Mouse (Mus musculus): ENCODE results near the gene Art1.

Gene Art1

GRCm38 (mm10) chr7:102101487-102101886, at the start of gene Art1:
TSS of gene Art1 (plus strand) at chr7:102101743.
- DNase-seq (ENCODE audit: low read depth, low spot score): no peak

GRCm38 (mm10) chr7:102061353-102061752, 40.2 kb upstream of the Art1 start:
- no peak for DNase-seq (ENCODE audit: low read depth, low spot score)

GRCm38 (mm10) chr7:102062203-102062602, 39.3 kb upstream of the Art1 start:
- no peak for DNase-seq (ENCODE audit: low read depth, low spot score)

GRCm38 (mm10) chr7:102063891-102064290, 37.7 kb upstream of the Art1 start:
- DNase-seq (ENCODE audit: low read depth, low spot score): no peak

GRCm38 (mm10) chr7:102064655-102065045, 36.9 kb upstream of the Art1 start:
- no peak for DNase-seq (ENCODE audit: low read depth, low spot score)

GRCm38 (mm10) chr7:102065046-102065891, 36.3 kb upstream of the Art1 start, which contains the start of the genes Rnf121, Xndc1 and Xntrpc:
TSS of gene Rnf121 (minus strand) at chr7:102065469.
TSS of gene Xndc1 (plus strand) at chr7:102065511.
TSS of gene Xntrpc (plus strand) at chr7:102065713.
- DNase-seq (ENCODE audit: low read depth, low spot score): peak; percentile 98

- no peak for DNase-seq (ENCODE audit: low read depth, low spot score)
Measured at GRCm38 (mm10) chr7:102066363-102066762, 35.2 kb upstream of the Art1 start.

GRCm38 (mm10) chr7:102076714-102077296, 24.7 kb upstream of the Art1 start:
- peak; percentile 46 for DNase-seq (ENCODE audit: low read depth, low spot score)

- DNase-seq (ENCODE audit: low read depth, low spot score): peak; percentile 62
Measured at GRCm38 (mm10) chr7:102078517-102078916, 23.0 kb upstream of the Art1 start.

- DNase-seq (ENCODE audit: low read depth, low spot score): no peak
Measured at GRCm38 (mm10) chr7:102080311-102080710, 21.2 kb upstream of the Art1 start.

- no peak for DNase-seq (ENCODE audit: low read depth, low spot score)
Measured at GRCm38 (mm10) chr7:102081784-102082183, 19.8 kb upstream of the Art1 start.

- no peak for DNase-seq (ENCODE audit: low read depth, low spot score)
Measured at GRCm38 (mm10) chr7:102082816-102083215, 18.7 kb upstream of the Art1 start, which contains the start of gene Trpc2. TSS of gene Trpc2 (plus strand) at chr7:102083116.

GRCm38 (mm10) chr7:102084041-102084696, 17.4 kb upstream of the Art1 start:
- no peak for DNase-seq (ENCODE audit: low read depth, low spot score)

- DNase-seq (ENCODE audit: low read depth, low spot score): peak; percentile 39
Measured at GRCm38 (mm10) chr7:102087336-102087735, 14.2 kb upstream of the Art1 start.

GRCm38 (mm10) chr7:102099760-102100661, 1.5 kb upstream of the Art1 start:
- peak; percentile 16 for DNase-seq (ENCODE audit: low read depth, low spot score)

GRCm38 (mm10) chr7:102100868-102101267, 675 bp upstream of the Art1 start:
- no peak for DNase-seq (ENCODE audit: low read depth, low spot score)

GRCm38 (mm10) chr7:102102241-102102640, 698 bp downstream of the Art1 start:
- DNase-seq (ENCODE audit: low read depth, low spot score): no peak

- no peak for DNase-seq (ENCODE audit: low read depth, low spot score)
Measured at GRCm38 (mm10) chr7:102102696-102103095, 1.2 kb downstream of the Art1 start.

- no peak for DNase-seq (ENCODE audit: low read depth, low spot score)
Measured at GRCm38 (mm10) chr7:102103555-102103954, 2.0 kb downstream of the Art1 start.

GRCm38 (mm10) chr7:102104126-102104525, 2.6 kb downstream of the Art1 start:
- peak; percentile 36 for DNase-seq (ENCODE audit: low read depth, low spot score)

GRCm38 (mm10) chr7:102106700-102107141, 5.2 kb downstream of the Art1 start:
- DNase-seq (ENCODE audit: low read depth, low spot score): no peak
